Mouse (Mus musculus) ovary, adult 10 weeks (tissue): ENCODE measurements around the gene Cspg5. TPM values are rescaled to one million over a fixed set of nuclear protein-coding genes. Genes with fewer than 3 reads are reported as not detected.

Experiments used
- polyA plus RNA-seq: library from polyadenylated mRNA; stranded (reverse); fragments of 350-450 nt; fragmentation: Illumina TruSeq; extraction: RNeasy Lipid Tissue Mini Kit (QIAGEN cat#74804); gene quantifications from one replicate; pipeline ENCODE4 v1.2.3, GENCODE M21; 2014

The Cspg5 gene
- polyA plus RNA-seq = 0.66 TPM

GRCm38 (mm10) chr9:110243221-110243833, at the start of gene Cspg5:
Cspg5 (plus strand) TSS chr9:110243783.

GRCm38 (mm10) chr9:110304969-110305651, 61.5 kb downstream of the Cspg5 start, which contains the start of gene Elp6:
Elp6 (plus strand) TSS chr9:110305173.

Other genes starting within 250 kb of the Cspg5 start
- gene Smarcc1, start 126.1 kb upstream of the Cspg5 start, polyA plus RNA-seq = 158 TPM
- 43.1 TPM for gene Dhx30, start 126.0 kb upstream of the Cspg5 start, polyA plus RNA-seq
- 0.94 TPM for gene Elp6, start 61.4 kb downstream of the Cspg5 start, polyA plus RNA-seq
- 2.3 TPM for gene Scap, start 89.5 kb downstream of the Cspg5 start, polyA plus RNA-seq
- gene Ptpn23, start 164.4 kb downstream of the Cspg5 start, polyA plus RNA-seq = 0.71 TPM
- gene Ngp, start 176.0 kb downstream of the Cspg5 start, polyA plus RNA-seq = not detected
- gene Klhl18, start 232.9 kb downstream of the Cspg5 start, polyA plus RNA-seq = 4.1 TPM
- 3.3 TPM for gene Kif9, start 233.2 kb downstream of the Cspg5 start, polyA plus RNA-seq